Mouse (Mus musculus): ENCODE data around the gene Tmem53.

Tmem53 gene

GRCm38 (mm10) chr4:117251801-117252316 is at the start of gene Tmem53, which contains the start of gene Armh1:
Gene Tmem53, plus strand, starts transcription at chr4:117251951.
Gene Armh1, minus strand, starts transcription at chr4:117252125.
- DNase-seq (ENCODE audit: low spot score): peak; percentile 99

- DNase-seq (ENCODE audit: low spot score): peak; percentile 94
These were observed 49.4 kb upstream of the Tmem53 start for GRCm38 (mm10) chr4:117202046-117202991.

GRCm38 (mm10) chr4:117202992-117203354 is 48.8 kb upstream of the Tmem53 start:
- no peak for DNase-seq (ENCODE audit: low spot score)

- no peak for DNase-seq (ENCODE audit: low spot score)
These were observed 42.2 kb upstream of the Tmem53 start for GRCm38 (mm10) chr4:117209592-117209991.

GRCm38 (mm10) chr4:117210147-117211074 is 41.3 kb upstream of the Tmem53 start:
- DNase-seq (ENCODE audit: low spot score): peak; percentile 96

- no peak for DNase-seq (ENCODE audit: low spot score)
These were observed 37.5 kb upstream of the Tmem53 start for GRCm38 (mm10) chr4:117214250-117214649.

GRCm38 (mm10) chr4:117217029-117217428 is 34.7 kb upstream of the Tmem53 start:
- DNase-seq (ENCODE audit: low spot score): no peak

GRCm38 (mm10) chr4:117218517-117219219 is 33.1 kb upstream of the Tmem53 start:
- peak; percentile 84 for DNase-seq (ENCODE audit: low spot score)

GRCm38 (mm10) chr4:117220741-117221515 is 30.8 kb upstream of the Tmem53 start:
- DNase-seq (ENCODE audit: low spot score): no peak

- no peak for DNase-seq (ENCODE audit: low spot score)
These were observed 29.9 kb upstream of the Tmem53 start for GRCm38 (mm10) chr4:117221836-117222235.

GRCm38 (mm10) chr4:117223001-117223400 is 28.8 kb upstream of the Tmem53 start:
- no peak for DNase-seq (ENCODE audit: low spot score)

GRCm38 (mm10) chr4:117224122-117224521 is 27.6 kb upstream of the Tmem53 start:
- no peak for DNase-seq (ENCODE audit: low spot score)

- DNase-seq (ENCODE audit: low spot score): no peak
These were observed 26.5 kb upstream of the Tmem53 start for GRCm38 (mm10) chr4:117225250-117225649.

- DNase-seq (ENCODE audit: low spot score): no peak
These were observed 22.2 kb upstream of the Tmem53 start for GRCm38 (mm10) chr4:117229590-117229989.

- DNase-seq (ENCODE audit: low spot score): peak; percentile 36
These were observed 21.4 kb upstream of the Tmem53 start for GRCm38 (mm10) chr4:117230331-117230730.

GRCm38 (mm10) chr4:117231208-117231607 is 20.5 kb upstream of the Tmem53 start:
- DNase-seq (ENCODE audit: low spot score): no peak

GRCm38 (mm10) chr4:117234166-117234741 is 17.5 kb upstream of the Tmem53 start:
- no peak for DNase-seq (ENCODE audit: low spot score)

GRCm38 (mm10) chr4:117235822-117236221 is 15.9 kb upstream of the Tmem53 start:
- DNase-seq (ENCODE audit: low spot score): no peak

- no peak for DNase-seq (ENCODE audit: low spot score)
These were observed 12.6 kb upstream of the Tmem53 start for GRCm38 (mm10) chr4:117239153-117239552.

- no peak for DNase-seq (ENCODE audit: low spot score)
These were observed 10.9 kb upstream of the Tmem53 start for GRCm38 (mm10) chr4:117240867-117241266.
